Mouse (Mus musculus) spleen, postnatal 4 days (tissue): ENCODE measurements at regions not wholly inside any gene's neighbourhood (a gene's known extent, or its start where the extent isn't known, plus 50 kb on each side); places are given as distances from the start of the nearest gene placed in this dataset.

ENCODE experiments used
- DNase-seq, 2 experiments: peaks; one replicate each; pipeline ENCODE4 v3.0.0; 2022; ENCODE audit warnings: low spot score in 2 of 2

DNA sequence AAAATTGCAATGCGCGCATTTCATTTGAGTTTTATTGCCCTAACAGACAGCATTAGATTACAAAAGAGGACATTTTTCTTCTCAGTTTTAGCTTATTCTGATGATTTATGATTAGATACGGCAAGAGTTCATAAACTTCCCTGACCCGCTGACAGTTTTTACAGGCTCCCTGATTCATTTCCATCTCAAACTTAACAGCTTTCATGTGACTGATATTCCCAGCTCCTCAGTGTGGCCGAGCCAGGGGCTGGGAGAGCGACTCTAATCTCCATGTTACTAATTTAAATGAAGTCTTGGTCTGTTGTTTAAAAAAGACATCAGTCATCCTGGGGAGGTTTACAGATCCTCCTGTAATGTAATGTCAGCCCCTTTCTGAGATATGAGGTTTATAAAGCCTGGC lies 355.5 kb upstream of the Prox1 start:
- no peak for DNase-seq

DNA sequence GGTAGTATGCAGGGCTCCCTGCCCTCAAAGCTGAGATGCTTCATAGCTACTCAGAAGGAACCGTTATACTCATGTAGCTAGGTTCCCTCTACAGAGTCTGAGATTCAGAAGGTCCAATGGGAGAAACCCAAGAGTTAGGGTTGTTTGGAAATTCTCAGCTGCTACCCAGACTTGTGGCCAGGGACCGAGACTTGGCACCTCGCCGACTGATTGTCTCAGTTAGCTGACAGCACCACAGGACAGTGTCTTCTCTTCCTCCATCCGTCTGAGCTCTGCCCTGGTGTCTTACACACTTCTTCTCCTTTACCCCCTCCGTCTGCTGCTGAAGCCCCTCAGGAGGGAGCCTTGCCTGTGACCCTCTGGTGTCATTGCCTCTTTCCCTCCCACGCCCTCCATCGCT lies 329.6 kb upstream of the Prox1 start:
- no peak for DNase-seq

DNA sequence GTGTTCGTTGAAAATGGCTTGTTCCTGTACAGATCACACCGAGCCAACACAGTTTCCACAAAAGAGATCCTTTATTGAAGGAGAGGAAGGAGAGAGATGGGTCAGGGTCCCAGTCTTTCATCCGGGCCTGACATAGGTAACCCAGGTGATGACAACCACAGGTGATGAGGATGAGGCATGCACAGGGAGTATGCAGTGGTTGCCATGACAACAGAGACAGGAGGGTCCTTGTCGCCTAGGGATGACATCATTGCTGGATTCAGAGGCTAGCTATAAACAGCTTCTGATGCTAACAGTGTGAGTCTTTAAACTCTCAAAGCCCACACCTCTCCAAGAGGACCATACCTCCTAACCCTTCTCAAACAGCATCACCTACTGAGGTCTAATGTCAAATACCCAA lies 327.0 kb upstream of the Prox1 start:
- no peak for DNase-seq

GRCm38 (mm10) chr1:190495741-190496520 lies 325.4 kb upstream of the Prox1 start:
- DNase-seq: no peak

DNA sequence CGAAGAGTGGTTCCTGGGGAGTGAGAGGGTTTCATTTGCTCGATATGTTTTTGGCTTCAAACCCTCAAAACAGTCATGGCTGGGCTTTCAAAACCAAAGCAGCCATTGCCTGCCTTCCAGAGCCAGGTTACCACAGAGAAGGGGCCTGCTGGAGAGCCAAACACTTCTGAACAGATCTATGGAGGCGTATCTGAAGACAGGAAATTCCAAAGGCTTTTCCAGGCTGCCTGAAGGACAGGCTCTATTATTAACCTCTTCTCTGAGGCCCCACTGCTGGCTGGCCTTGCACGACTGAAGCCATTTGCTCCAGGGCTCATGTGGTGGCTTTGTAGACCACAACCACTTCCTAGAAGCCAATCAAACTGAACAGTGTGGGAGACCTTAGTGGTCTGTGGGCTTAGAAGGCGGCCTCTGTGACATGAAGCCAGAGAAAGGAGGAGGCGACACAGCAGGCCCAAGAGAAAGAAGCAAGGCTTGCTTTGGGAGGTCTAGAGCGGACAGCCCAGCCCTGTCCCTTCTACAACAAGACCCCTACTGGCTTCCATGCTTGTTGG lies 316.1 kb upstream of the Prox1 start:
- DNase-seq: no peak

DNA sequence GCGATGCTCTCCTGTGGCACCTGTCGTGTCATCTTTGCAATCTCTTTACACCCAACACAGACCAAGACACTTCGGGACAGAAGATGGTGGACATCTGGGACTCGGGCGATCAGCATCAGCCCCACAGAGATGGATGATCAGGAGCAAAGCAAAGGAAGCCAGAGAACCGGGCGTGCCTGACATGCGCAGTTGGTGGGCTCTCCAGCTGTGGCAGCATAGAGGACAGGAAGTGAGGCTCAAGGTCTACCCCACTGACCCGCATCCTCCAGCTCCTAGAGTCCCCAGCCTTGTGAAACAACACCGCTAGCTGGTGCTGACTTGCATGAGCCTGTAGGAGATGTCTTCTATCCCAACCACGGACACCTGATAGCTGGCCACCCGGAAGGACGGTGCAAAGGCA lies 312.9 kb upstream of the Prox1 start:
- no peak for DNase-seq

DNA sequence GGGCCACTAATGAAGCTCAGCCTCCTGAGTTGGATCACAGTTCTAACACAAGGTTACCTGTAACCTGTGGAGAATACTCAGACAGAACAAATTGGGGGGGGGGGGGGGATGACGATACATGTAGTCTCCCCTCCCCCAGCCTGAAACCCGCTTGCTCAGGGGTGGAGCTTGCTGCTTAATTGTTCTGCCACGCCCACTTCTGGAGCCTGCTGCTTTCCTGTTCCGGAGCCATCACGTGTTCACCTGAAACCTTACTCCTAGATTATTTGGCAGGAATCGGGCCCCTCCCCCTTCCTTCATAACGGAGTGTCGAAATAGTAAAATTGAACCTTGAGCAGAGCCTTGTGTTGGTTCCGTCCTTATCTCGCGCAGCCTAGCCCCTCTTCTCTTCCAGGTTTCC lies 310.6 kb upstream of the Prox1 start:
- no peak for DNase-seq

DNA sequence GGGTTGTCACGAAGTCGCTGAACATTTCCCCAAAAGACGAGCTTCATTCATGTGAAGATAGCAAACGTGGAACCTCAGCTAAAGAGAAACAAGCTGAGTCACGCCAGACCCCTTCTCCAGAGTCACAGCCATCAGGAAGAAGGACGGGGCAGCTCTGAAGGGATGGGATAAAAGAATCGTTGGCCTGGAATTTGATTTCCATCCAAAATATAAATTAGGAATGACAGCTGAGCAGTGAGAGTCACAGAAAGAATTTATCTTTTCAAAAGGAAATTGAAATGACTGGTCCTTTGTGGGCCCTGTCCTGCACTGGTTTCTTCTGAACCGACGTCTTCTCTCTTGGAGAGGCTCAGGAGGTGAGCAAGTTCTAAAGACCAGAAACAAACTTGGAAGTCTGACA lies 310.1 kb upstream of the Prox1 start:
- no peak for DNase-seq

DNA sequence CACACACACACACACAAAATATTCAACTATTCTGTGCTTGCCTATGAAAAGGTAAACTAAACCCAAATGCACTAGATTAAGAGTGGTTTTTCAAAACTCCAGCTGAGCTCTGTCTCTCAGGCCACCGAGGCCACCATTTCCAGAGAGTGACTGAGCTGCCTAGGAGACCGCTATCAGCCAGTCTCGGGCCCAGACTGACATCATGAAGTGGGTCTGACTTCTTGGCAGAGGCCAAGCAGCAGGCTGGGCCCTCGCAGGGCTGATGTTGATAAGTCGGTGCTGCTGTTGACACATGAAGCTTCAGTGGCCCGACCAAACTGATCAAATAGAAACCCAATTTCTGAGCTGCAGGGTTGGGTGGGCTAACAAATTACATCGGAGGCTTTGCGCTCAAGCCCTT lies 302.2 kb upstream of the Prox1 start:
- DNase-seq: no peak

GRCm38 (mm10) chr1:190470336-190470735 lies 299.8 kb upstream of the Prox1 start:
- no peak for DNase-seq

- DNase-seq: no peak
These were observed 287.1 kb upstream of the Prox1 start for GRCm38 (mm10) chr1:190457541-190458061.

DNA sequence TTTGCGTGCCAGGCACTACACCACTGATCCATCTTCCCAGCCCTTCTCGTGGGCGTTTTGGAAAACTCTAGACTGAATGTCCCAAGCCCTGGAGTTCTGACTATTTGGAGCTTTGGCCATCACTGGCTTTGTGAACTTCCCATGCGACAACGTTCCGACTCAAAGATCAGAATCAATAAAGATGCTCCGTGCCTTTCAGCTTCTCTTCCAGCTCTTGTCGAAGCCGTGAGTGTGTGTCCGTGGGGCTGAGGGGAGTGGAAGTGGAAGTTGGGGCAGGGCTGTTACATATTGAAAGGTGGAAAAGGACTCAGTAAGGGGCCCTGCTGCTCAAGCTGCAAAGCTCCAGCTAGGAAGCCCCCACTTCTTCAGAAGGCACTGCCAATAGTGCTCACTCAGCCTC lies 283.0 kb upstream of the Prox1 start:
- DNase-seq: no peak

- no peak for DNase-seq
These were observed 281.8 kb upstream of the Prox1 start for GRCm38 (mm10) chr1:190452115-190452842.

DNA sequence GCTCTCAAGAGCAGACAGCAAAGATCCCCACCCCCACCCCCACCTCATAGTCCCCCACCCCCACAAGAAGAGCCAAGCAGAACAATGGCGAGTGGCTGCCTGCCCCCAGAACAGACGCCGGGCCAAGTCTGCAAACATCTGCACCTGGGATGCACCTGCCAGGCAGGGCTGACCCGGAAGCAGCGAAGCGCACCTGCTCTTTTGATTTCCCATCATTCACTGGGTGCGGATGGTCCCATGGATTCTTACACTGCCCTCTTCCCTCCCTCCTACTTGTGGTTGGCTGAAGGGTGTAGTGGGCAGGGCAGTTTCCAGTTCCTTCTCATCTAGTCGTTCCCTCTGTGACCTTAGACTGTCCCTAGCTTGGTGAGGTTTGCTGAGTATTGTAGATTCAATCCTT lies 277.7 kb upstream of the Prox1 start:
- DNase-seq: no peak

- no peak for DNase-seq
These were observed 276.7 kb upstream of the Prox1 start for GRCm38 (mm10) chr1:190447253-190447652.

DNA sequence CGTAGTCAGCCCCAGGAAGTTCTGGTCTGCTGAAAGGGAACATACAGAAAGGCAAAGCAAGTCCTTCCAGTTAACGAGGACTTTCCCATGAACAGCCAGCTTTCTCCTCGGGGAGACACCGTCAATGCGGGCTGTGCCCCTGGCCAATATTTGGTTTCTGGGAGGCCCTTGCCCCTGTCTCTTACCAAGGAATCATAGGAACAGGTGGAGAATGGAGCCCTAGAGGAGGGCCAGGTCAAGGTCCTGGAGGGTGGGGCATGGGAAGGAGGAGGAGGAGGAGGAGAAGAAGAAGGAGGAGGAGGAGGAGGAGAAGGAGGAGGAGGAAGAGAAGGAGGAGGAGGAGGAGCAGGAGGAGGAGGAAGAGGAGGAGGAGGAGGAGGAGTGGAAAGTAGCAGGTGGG lies 276.2 kb upstream of the Prox1 start:
- no peak for DNase-seq

GRCm38 (mm10) chr1:190444366-190444765 lies 273.9 kb upstream of the Prox1 start:
- no peak for DNase-seq

GRCm38 (mm10) chr1:190443234-190443633 lies 272.7 kb upstream of the Prox1 start:
- no peak for DNase-seq

DNA sequence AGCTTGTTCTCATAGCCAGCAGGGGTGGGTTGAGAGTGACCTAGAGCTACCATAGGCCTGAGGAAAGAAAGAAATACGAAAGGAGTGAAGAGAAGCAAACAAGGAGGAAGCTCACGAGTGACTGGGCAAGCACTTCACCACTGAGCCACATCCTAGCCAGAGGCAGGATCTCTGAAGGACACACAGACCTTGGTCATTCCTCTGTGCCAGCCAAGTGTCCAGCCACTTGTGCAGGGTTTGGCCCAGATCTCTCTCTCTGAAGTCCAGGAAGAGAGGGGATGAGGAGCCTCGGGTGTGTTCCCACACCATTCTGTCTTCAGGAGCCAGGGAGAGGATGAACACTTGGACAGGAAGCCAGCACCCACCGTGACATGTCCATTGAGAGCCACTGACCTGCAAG lies 271.7 kb upstream of the Prox1 start:
- DNase-seq: no peak

- DNase-seq: no peak
These were observed 268.3 kb upstream of the Prox1 start for GRCm38 (mm10) chr1:190438789-190439188.

DNA sequence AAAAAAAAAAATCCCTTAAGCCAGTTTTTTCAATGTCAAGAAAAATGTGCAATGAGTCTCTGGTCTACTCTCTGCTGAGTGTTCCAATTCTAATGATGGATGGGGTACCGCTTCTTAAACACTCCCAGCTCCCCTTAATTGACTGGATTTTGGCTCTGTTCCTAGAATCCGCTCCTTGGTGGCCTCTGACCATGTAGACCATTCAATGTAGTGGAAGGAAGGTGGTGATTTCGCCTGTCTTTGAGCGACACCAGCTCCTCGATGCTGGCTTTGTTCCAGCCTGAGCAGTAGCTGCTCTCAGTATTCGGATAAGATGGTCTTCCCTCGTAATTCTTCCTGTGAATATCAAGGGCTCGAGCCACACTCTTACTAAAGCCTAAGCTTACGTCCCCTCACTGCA lies 252.4 kb upstream of the Prox1 start:
- DNase-seq: no peak

DNA sequence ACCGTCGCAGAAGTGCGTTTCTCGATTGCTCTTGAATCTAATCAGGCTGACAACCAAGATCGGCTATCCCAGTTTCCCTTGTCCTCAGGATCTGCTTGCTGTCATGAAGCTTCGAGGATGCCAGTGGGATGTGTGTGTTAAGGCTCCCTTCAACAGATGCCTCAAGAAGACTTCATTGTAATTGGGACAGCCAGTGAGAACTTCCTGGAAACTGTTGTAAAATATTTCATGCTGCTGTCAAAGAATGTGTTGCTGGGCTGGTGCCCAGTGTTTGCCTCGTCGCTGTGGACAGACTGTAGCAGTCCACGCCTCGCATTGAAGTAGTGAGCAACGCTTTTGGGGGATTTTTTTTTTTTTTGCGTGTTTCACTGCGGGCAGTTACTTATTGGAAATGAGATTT lies 249.2 kb upstream of the Prox1 start:
- no peak for DNase-seq

DNA sequence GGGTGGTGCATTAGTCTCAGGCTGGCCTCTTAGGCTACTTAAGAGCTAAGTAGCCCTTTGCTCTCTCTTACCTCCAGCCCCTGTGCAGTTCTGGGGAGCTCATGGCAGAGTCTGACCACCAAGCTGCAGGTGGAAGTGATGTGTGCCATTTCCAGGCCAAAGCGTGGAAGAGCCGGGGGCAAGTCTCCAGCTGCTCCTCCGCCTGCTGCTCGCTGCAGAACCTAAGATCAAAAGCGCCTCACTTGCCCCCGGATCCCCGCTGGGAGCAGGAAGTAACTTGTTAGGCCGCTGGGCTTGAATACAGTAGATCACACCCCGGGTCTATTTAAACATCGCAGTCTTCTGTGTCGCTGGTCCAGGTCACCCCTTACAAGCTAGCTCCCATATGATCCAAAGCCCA lies 246.8 kb upstream of the Prox1 start:
- no peak for DNase-seq
